Mouse (Mus musculus): ENCODE measurements at regions not wholly inside any gene's neighbourhood (a gene's known extent, or its start where the extent isn't known, plus 50 kb on each side); places are given as distances from the start of the nearest gene placed in this dataset.
A peak's percentile ranks its signal among the peaks of the same experiment; 100 is the strongest.

GRCm38 (mm10) chr15:26469901-26470383, 161.1 kb downstream of the March11 start:
- WGBS: 8% methylated on average over 8 of the region's 8 CpGs
- Histone ChIP-seq H3K9me3 (no peaks in the 10 kb centered on the region), H3K27ac (replicated peaks) (no peak overlapping the region), H3K4me2 (0 out of 2 replicates have a peak overlapping the region, but pooled peaks have one; percentile 16), H3K27me3 (no peaks in the 10 kb centered on the region; the same call in 1 of the 2 replicates), H3K36me3 (no peaks in the 10 kb centered on the region), H3K4me3 (no peak overlapping the region), H3K9ac (no peak overlapping the region), H3K4me1 (replicated peaks) (no peaks in the 10 kb centered on the region)
- peak; percentile 76 for ATAC-seq (ENCODE audit: low read depth)

DNA sequence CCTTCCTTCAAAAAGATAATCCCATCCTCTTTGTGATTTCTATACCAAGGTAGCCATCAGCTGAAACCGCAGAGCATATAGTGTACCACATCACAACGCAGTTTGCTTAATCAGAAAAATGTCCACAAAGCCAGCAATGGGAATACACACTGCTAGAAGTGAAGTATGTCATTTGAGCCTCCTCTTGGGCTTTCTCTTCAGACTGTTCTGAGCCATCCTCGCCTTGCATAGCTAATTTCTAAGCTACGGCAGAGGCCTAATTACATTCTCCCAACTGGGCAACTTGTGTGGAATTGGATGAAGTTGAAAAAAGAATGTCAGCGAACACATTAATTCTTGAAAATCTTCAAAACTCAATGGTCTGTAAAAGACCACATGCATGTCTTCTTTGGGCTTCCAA, 178.5 kb downstream of the March11 start:
- no peak overlapping the region for H3K4me3 ChIP-seq
- H3K9me3 ChIP-seq: no peaks in the 10 kb centered on the region
- no peak for ATAC-seq (ENCODE audit: low read depth)
- WGBS: 81% methylated on average over 5 of the region's 5 CpGs
- H3K9ac ChIP-seq: no peak overlapping the region
- H3K27me3 ChIP-seq: no peaks in the 10 kb centered on the region
- no peak overlapping the region for H3K4me2 ChIP-seq
- H3K36me3 ChIP-seq: no peaks in the 10 kb centered on the region
- no peak overlapping the region for H3K27ac ChIP-seq (replicated peaks)
- no peaks in the 10 kb centered on the region for H3K4me1 ChIP-seq (replicated peaks)

Data from neural tube, embryonic 13.5 days (tissue).